In genomic region chr13:101456926-101457325, GRCm38 (mm10) we compare ENCODE assay signal across 32 mouse cellular contexts.
"Had no signal": no experiment of that assay in that cellular context is flagged by ENCODE, and none has a peak within 500 bp of the region (broad histone marks: within the 10 kb centered on the region; RNA-seq: fewer than 3 reads in every experiment).

No protein-coding gene starts in this region.

- H3K27ac ChIP-seq: limb, embryonic 10.5 days; limb, embryonic 12.5 days; limb, embryonic 13.5 days; limb, embryonic 15.5 days; liver, embryonic 12.5 days; liver, embryonic 13.5 days; liver, embryonic 14.5 days; liver, embryonic 15.5 days; lung, embryonic 15.5 days; macrophage; midbrain, embryonic 10.5 days; midbrain, embryonic 12.5 days; midbrain, embryonic 13.5 days; midbrain, embryonic 15.5 days; neural tube, embryonic 12.5 days had no signal

- H3K4me1 ChIP-seq: limb, embryonic 10.5 days; limb, embryonic 12.5 days; limb, embryonic 13.5 days; limb, embryonic 15.5 days; liver, embryonic 12.5 days; liver, embryonic 15.5 days; lung, embryonic 15.5 days; midbrain, embryonic 12.5 days; midbrain, embryonic 13.5 days; midbrain, embryonic 15.5 days; neural tube, embryonic 12.5 days had no signal

- H3K9me3 ChIP-seq: limb, embryonic 10.5 days; limb, embryonic 12.5 days; limb, embryonic 13.5 days; limb, embryonic 15.5 days; liver, embryonic 12.5 days; liver, embryonic 13.5 days; liver, embryonic 15.5 days; lung, embryonic 15.5 days; megakaryocyte, embryonic 14.5 days; midbrain, embryonic 10.5 days; midbrain, embryonic 12.5 days; midbrain, embryonic 13.5 days; midbrain, embryonic 15.5 days; neural tube, embryonic 12.5 days had no signal

- H3K4me3 ChIP-seq: limb, embryonic 10.5 days; limb, embryonic 12.5 days; limb, embryonic 13.5 days; limb, embryonic 15.5 days; liver, embryonic 12.5 days; liver, embryonic 13.5 days; liver, embryonic 15.5 days; lung, embryonic 15.5 days; megakaryocyte, embryonic 14.5 days; midbrain, embryonic 10.5 days; midbrain, embryonic 12.5 days; midbrain, embryonic 13.5 days; midbrain, embryonic 15.5 days; myocyte; neural tube, embryonic 12.5 days had no signal

- DNase-seq: left cerebral cortex, postnatal 4 days; liver; liver, embryonic 13.5 days; liver, postnatal 0 days; lung, adult 18-20 months; lung, adult 2 months; lung, embryonic 14.5 days; lung, postnatal 10 days; lung, postnatal 14 days; lung, postnatal 36 days; lung, postnatal 4 days; midbrain, embryonic 14.5 days had no signal

- H3K27me3 ChIP-seq: limb, embryonic 12.5 days; limb, embryonic 15.5 days; liver, embryonic 12.5 days; liver, embryonic 13.5 days; liver, embryonic 15.5 days; lung, embryonic 15.5 days; midbrain, embryonic 12.5 days; midbrain, embryonic 13.5 days; midbrain, embryonic 15.5 days; neural tube, embryonic 12.5 days had no signal

- H3K36me3 ChIP-seq: limb, embryonic 10.5 days; limb, embryonic 12.5 days; limb, embryonic 13.5 days; limb, embryonic 15.5 days; liver, embryonic 12.5 days; liver, embryonic 13.5 days; liver, embryonic 15.5 days; lung, embryonic 15.5 days; midbrain, embryonic 10.5 days; midbrain, embryonic 12.5 days; midbrain, embryonic 13.5 days; midbrain, embryonic 15.5 days; neural tube, embryonic 12.5 days had no signal

- H3K4me2 ChIP-seq: limb, embryonic 12.5 days; limb, embryonic 13.5 days; limb, embryonic 15.5 days; liver, embryonic 11.5 days; liver, embryonic 12.5 days; liver, embryonic 13.5 days; liver, embryonic 15.5 days; lung, embryonic 14.5 days; lung, embryonic 15.5 days; midbrain, embryonic 11.5 days; midbrain, embryonic 12.5 days; midbrain, embryonic 13.5 days; midbrain, embryonic 15.5 days; neural tube, embryonic 12.5 days had no signal

- ATAC-seq: liver, embryonic 12.5 days; liver, postnatal 0 days; lung, postnatal 0 days; midbrain, embryonic 13.5 days; midbrain, embryonic 15.5 days; midbrain, embryonic 16.5 days had no signal

- H3K9ac ChIP-seq: limb, embryonic 12.5 days; limb, embryonic 13.5 days; limb, embryonic 15.5 days; liver, embryonic 12.5 days; liver, embryonic 13.5 days; liver, embryonic 14.5 days; liver, embryonic 15.5 days; liver, postnatal 0 days; lung, embryonic 14.5 days; lung, embryonic 15.5 days; midbrain, embryonic 12.5 days; midbrain, embryonic 13.5 days; midbrain, embryonic 15.5 days; neural tube, embryonic 12.5 days had no signal
